Mouse (Mus musculus): ENCODE results near the gene Rtf2.

DNA sequence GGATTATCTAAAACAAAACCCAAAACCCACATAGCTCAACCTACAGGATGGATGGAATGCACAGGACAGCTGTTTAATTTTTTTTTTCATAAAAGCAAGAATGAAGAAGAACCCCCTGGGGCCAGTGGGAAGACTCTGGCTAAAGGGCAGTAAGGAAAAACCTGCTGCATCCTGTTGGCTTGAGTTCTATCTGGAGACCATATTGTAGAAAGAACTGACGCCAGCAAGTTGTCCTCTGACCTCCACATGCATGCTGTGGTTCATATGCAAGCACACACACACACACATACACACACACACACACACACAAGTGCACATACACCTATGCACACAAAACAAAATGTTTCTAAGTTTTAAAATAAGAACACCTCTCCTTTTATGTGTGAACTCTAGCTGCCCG lies 29.7 kb upstream of the Rtf2 start:
- no peak for TF ChIP-seq ZNF384 (IDR thresholded peaks at IDR 0.05; ENCODE audit: low read depth, low read length)
- TF ChIP-seq MAFK (IDR thresholded peaks at IDR 0.05; ENCODE audit: insufficient read depth, low read depth, low read length), result no peak
- TF ChIP-seq CHD2 (IDR thresholded peaks at IDR 0.05; ENCODE audit: low read depth, low read length), result no peak
- TF ChIP-seq ZC3H11A (IDR thresholded peaks at IDR 0.05; ENCODE audit: borderline replicate concordance, low read depth, low read length), result no peak
- TF ChIP-seq HCFC1 (IDR thresholded peaks at IDR 0.05; ENCODE audit: borderline replicate concordance, insufficient read depth, low read length), result no peak
